Mouse (Mus musculus) 3T3-L1 (cell line): ENCODE data around the gene Zg16.
A peak's percentile ranks its signal among the peaks of the same experiment; 100 is the strongest.

Experiments
- DNase-seq: peaks from one replicate; pipeline ENCODE4 v3.0.0-alpha.2; 2015; ENCODE audit warnings: low read depth, low spot score

Gene Zg16

DNA sequence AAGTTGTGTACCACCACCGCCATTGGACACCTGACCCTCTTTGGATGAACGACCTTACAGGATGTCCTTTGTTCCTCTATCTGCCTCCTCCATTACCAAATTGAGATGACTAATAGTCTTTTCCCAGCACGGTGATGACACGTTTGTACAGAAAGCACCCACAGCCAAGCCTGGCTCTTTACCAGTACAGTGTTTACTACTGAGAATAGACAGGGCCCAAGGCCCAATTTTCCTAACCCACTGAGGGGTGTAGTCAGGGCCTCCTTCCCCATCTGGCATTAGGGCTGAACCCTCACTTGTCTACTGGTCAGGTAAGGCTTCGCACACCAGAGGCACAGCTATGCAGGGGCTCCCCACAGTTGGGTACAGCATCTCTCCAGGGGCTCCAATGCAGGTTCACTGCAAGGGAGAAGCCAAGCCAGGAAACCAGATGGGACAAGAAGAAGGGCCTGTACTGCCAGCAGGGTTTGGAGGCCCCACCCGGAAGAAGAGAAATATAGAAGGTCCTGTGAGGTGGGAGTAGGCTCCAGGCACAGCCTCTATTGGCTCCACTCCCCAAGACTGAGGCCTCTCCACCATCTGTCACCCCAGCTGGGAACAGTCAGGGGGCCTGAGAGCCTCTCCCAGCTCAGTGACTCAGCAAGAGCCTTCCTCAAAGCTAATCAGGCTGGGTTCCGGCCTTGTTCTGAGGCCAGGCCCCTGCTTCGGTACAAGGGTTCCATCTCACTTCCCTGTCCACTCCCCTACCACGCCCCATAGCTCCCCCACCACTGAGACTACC lies 78.7 kb downstream of the Zg16 start:
- peak; percentile 82 for DNase-seq

DNA sequence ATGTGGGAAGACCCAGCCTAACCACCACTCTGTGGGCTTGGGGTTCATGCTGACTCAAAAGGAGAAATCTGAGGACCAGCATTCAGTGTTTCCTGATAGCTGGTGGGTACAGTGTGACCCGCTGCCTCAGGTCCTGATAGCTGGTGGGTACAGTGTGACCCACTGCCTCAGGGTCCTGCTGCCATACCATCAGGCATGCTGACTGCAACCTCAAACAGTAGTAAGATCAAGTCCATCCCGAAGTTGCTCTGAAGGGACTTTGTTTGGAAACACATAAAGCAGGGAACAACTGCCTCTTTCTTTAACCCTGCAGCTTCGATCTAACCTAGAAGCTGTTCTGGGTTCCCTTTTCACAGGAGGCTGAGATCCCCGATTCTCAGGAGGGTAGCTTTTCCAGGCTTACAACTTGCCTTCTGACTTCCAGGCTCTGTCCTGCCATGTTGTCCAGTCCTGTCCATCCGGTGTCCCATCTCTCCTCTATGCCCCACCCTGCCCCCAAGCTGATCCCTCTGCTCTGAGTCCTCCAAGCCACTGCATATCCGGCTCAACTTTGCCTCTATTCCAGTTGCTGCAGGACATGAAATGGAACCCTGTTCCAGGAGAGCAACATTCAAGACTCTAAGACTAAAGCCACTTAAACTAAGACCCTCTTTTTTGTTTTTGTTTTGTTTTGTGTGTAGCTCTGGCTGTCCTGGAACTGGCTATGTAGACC lies 79.7 kb downstream of the Zg16 start:
- DNase-seq, result no peak

GRCm38 (mm10) chr7:127004122-127004875 lies 82.8 kb downstream of the Zg16 start:
- DNase-seq, result no peak

GRCm38 (mm10) chr7:127003620-127004019 lies 83.5 kb downstream of the Zg16 start:
- DNase-seq, result no peak
